Mouse (Mus musculus): ENCODE measurements around the gene Edem2. TPM values are rescaled to one million over a fixed set of nuclear protein-coding genes. Genes with fewer than 3 reads are reported as not detected.

Edem2 gene
- total RNA-seq (2017): 32.8 and 38.7 TPM in 2 replicates

GRCm38 (mm10) chr2:155729158-155729645 is at the start of gene Edem2:
Gene Edem2, minus strand, starts transcription at chr2:155729475.
- ATAC-seq (ENCODE audit: extremely low read depth, insufficient number of reproducible peaks, low FRiP score, poor library complexity, severe bottlenecking): peak; percentile 99

- no peak for ATAC-seq (ENCODE audit: extremely low read depth, insufficient number of reproducible peaks, low FRiP score, poor library complexity, severe bottlenecking)
Observed at GRCm38 (mm10) chr2:155779066-155779465, 49.8 kb upstream of the Edem2 start.

GRCm38 (mm10) chr2:155778004-155778403 is 48.7 kb upstream of the Edem2 start:
- no peak for ATAC-seq (ENCODE audit: extremely low read depth, insufficient number of reproducible peaks, low FRiP score, poor library complexity, severe bottlenecking)

GRCm38 (mm10) chr2:155777688-155777985 is 48.4 kb upstream of the Edem2 start:
- ATAC-seq (ENCODE audit: extremely low read depth, insufficient number of reproducible peaks, low FRiP score, poor library complexity, severe bottlenecking): no peak

GRCm38 (mm10) chr2:155776824-155777687 is 47.8 kb upstream of the Edem2 start:
- ATAC-seq (ENCODE audit: extremely low read depth, insufficient number of reproducible peaks, low FRiP score, poor library complexity, severe bottlenecking): no peak

- no peak for ATAC-seq (ENCODE audit: extremely low read depth, insufficient number of reproducible peaks, low FRiP score, poor library complexity, severe bottlenecking)
Observed at GRCm38 (mm10) chr2:155775685-155776263, 46.5 kb upstream of the Edem2 start.

- ATAC-seq (ENCODE audit: extremely low read depth, insufficient number of reproducible peaks, low FRiP score, poor library complexity, severe bottlenecking): no peak
Observed at GRCm38 (mm10) chr2:155774927-155775684, 45.8 kb upstream of the Edem2 start, which contains the start of gene Mmp24. Gene Mmp24, plus strand, starts transcription at chr2:155775342.

GRCm38 (mm10) chr2:155774261-155774926 is 45.1 kb upstream of the Edem2 start:
- ATAC-seq (ENCODE audit: extremely low read depth, insufficient number of reproducible peaks, low FRiP score, poor library complexity, severe bottlenecking): no peak

- no peak for ATAC-seq (ENCODE audit: extremely low read depth, insufficient number of reproducible peaks, low FRiP score, poor library complexity, severe bottlenecking)
Observed at GRCm38 (mm10) chr2:155773664-155774063, 44.4 kb upstream of the Edem2 start.

- peak; percentile 60; the same call in 1 of the 2 replicates for ATAC-seq (ENCODE audit: extremely low read depth, insufficient number of reproducible peaks, low FRiP score, poor library complexity, severe bottlenecking)
Observed at GRCm38 (mm10) chr2:155764679-155765418, 35.6 kb upstream of the Edem2 start.

- ATAC-seq (ENCODE audit: extremely low read depth, insufficient number of reproducible peaks, low FRiP score, poor library complexity, severe bottlenecking): no peak
Observed at GRCm38 (mm10) chr2:155756855-155757566, 27.7 kb upstream of the Edem2 start.

- no peak for ATAC-seq (ENCODE audit: extremely low read depth, insufficient number of reproducible peaks, low FRiP score, poor library complexity, severe bottlenecking)
Observed at GRCm38 (mm10) chr2:155755746-155756145, 26.5 kb upstream of the Edem2 start.

- no peak for ATAC-seq (ENCODE audit: extremely low read depth, insufficient number of reproducible peaks, low FRiP score, poor library complexity, severe bottlenecking)
Observed at GRCm38 (mm10) chr2:155751014-155751786, 21.9 kb upstream of the Edem2 start, which contains the start of gene Procr. Gene Procr, plus strand, starts transcription at chr2:155751117.

GRCm38 (mm10) chr2:155749394-155749793 is 20.1 kb upstream of the Edem2 start:
- no peak for ATAC-seq (ENCODE audit: extremely low read depth, insufficient number of reproducible peaks, low FRiP score, poor library complexity, severe bottlenecking)

GRCm38 (mm10) chr2:155745487-155745886 is 16.2 kb upstream of the Edem2 start:
- no peak for ATAC-seq (ENCODE audit: extremely low read depth, insufficient number of reproducible peaks, low FRiP score, poor library complexity, severe bottlenecking)

GRCm38 (mm10) chr2:155743351-155743750 is 14.1 kb upstream of the Edem2 start:
- ATAC-seq (ENCODE audit: extremely low read depth, insufficient number of reproducible peaks, low FRiP score, poor library complexity, severe bottlenecking): no peak

- ATAC-seq (ENCODE audit: extremely low read depth, insufficient number of reproducible peaks, low FRiP score, poor library complexity, severe bottlenecking): no peak
Observed at GRCm38 (mm10) chr2:155742931-155743337, 13.7 kb upstream of the Edem2 start.
